Mouse (Mus musculus) MEL (cell line): ENCODE data around the gene Cldn1. TPM values are rescaled to one million over a fixed set of nuclear protein-coding genes. Genes with fewer than 3 reads are reported as not detected.
A peak's percentile ranks its signal among the peaks of the same experiment; 100 is the strongest.

ENCODE experiments used
- DNase-seq: peaks from one replicate; pipeline ENCODE4 v3.0.0; 2011; ENCODE audit warnings: low read depth, low spot score
- H3K27ac ChIP-seq: 2 replicates; pipeline ENCODE4 v1.5.1; 2012; ENCODE audit warnings: low read depth, mild to moderate bottlenecking, control low read depth, low read length, moderate library complexity; ENCODE audit not compliant: control insufficient read depth
- H3K27me3 ChIP-seq, 2 experiments: fragments of 150-350 bp in 1 of 2; sonication (generic) in 1 of 2; 2 replicates each; pipeline ENCODE4 v1.6.1; 2012; ENCODE audit warnings: low read length in 2 of 2, mild to moderate bottlenecking in 2 of 2, improper control_type of control experiment in 1 of 2, moderate library complexity in 1 of 2; ENCODE audit not compliant: insufficient read depth in 2 of 2, control insufficient read depth in 1 of 2
- H3K36me3 ChIP-seq, 2 experiments: 2 replicates each; pipeline ENCODE4 v1.6.1; 2012 to 2014; ENCODE audit warnings: low read length in 2 of 2, improper control_type of control experiment in 1 of 2, inconsistent platforms in 1 of 2, mild to moderate bottlenecking in 1 of 2; ENCODE audit not compliant: insufficient read depth in 2 of 2, control insufficient read depth in 1 of 2
- H3K4me1 ChIP-seq, 2 experiments: fragments of 150-350 bp in 1 of 2; sonication (generic) in 1 of 2; 2 replicates each; pipeline ENCODE4 v1.6.1; 2012; ENCODE audit warnings: low read length in 2 of 2, improper control_type of control experiment in 1 of 2, mild to moderate bottlenecking in 1 of 2; ENCODE audit not compliant: insufficient read depth in 2 of 2, control insufficient read depth in 1 of 2
- H3K4me3 ChIP-seq, 2 experiments: fragments of 150-350 bp in 1 of 2; sonication (generic) in 1 of 2; 2 replicates each; pipeline ENCODE4 v1.5.1; 2012; ENCODE audit warnings: low read depth in 2 of 2, low read length in 2 of 2, mild to moderate bottlenecking in 2 of 2, moderate library complexity in 2 of 2, control low read depth in 1 of 2, improper control_type of control experiment in 1 of 2; ENCODE audit not compliant: control insufficient read depth in 1 of 2, insufficient read depth in 1 of 2
- H3K79me2 ChIP-seq: 2 replicates; pipeline ENCODE4 v1.6.1; 2012; ENCODE audit warnings: mild to moderate bottlenecking, low read length, moderate library complexity; ENCODE audit not compliant: control insufficient read depth, poor library complexity, insufficient read depth
- H3K9ac ChIP-seq: 2 replicates; pipeline ENCODE4 v1.6.1; 2012; ENCODE audit warnings: low read depth, mild to moderate bottlenecking, control low read depth, low read length, moderate library complexity; ENCODE audit not compliant: control insufficient read depth, poor library complexity, severe bottlenecking
- H3K9me3 ChIP-seq: fragments of 150-350 bp; sonication (generic); replicated peaks from 2 replicates; pipeline ENCODE4 v1.6.1; 2012; ENCODE audit warnings: mild to moderate bottlenecking, low read length, improper control_type of control experiment, moderate library complexity; ENCODE audit not compliant: insufficient read depth
- EP300 ChIP-seq, 2 experiments: IDR thresholded peaks; 2 replicates each; pipeline ENCODE4 v1.6.1; 2011; ENCODE audit warnings: improper control_type of control experiment in 2 of 2, low read length in 2 of 2, low read depth in 1 of 2, mild to moderate bottlenecking in 1 of 2
- GABPA ChIP-seq: IDR thresholded peaks from 2 replicates; pipeline ENCODE4 v1.6.1; 2012; ENCODE audit warnings: low read depth, mild to moderate bottlenecking, inconsistent platforms, low read length, improper control_type of control experiment, moderate library complexity
- HCFC1 ChIP-seq: IDR thresholded peaks from 2 replicates; pipeline ENCODE4 v1.6.1; 2012; ENCODE audit warnings: low read depth, mild to moderate bottlenecking, inconsistent platforms, low read length, improper control_type of control experiment, moderate library complexity
- JUND ChIP-seq: IDR thresholded peaks from 2 replicates; pipeline ENCODE4 v1.6.1; 2011; ENCODE audit warnings: low read depth, mild to moderate bottlenecking, improper control_type of control experiment, low read length
- MAFK ChIP-seq: IDR thresholded peaks from 2 replicates; pipeline ENCODE4 v1.6.1; 2011; ENCODE audit warnings: low read depth, mild to moderate bottlenecking, low read length, improper control_type of control experiment, borderline replicate concordance
- MAZ ChIP-seq: IDR thresholded peaks from 2 replicates; pipeline ENCODE4 v1.6.1; 2012; ENCODE audit warnings: low read depth, mild to moderate bottlenecking, inconsistent platforms, low read length, improper control_type of control experiment
- MYB ChIP-seq: IDR thresholded peaks from 2 replicates; pipeline ENCODE4 v1.6.1; 2011; ENCODE audit warnings: mild to moderate bottlenecking, low read depth, low read length, improper control_type of control experiment
- POLR2AphosphoS5 ChIP-seq: IDR thresholded peaks from 2 replicates; pipeline ENCODE4 v1.6.1; 2012; ENCODE audit warnings: low read depth, borderline replicate concordance, mild to moderate bottlenecking, inconsistent platforms, low read length, moderate library complexity, mixed read lengths
- SIN3A ChIP-seq: IDR thresholded peaks from 2 replicates; pipeline ENCODE4 v1.6.1; 2012; ENCODE audit warnings: low read length, improper control_type of control experiment, inconsistent platforms
- TAL1 ChIP-seq: IDR thresholded peaks from 2 replicates; pipeline ENCODE4 v1.6.1; 2012; ENCODE audit warnings: mild to moderate bottlenecking, inconsistent platforms, low read length, moderate library complexity, mixed read lengths
- TCF12 ChIP-seq: IDR thresholded peaks from 2 replicates; pipeline ENCODE4 v1.6.1; 2014; ENCODE audit warnings: low read depth, mild to moderate bottlenecking, inconsistent platforms, low read length, improper control_type of control experiment, moderate library complexity
- ZNF384 ChIP-seq: IDR thresholded peaks from 2 replicates; pipeline ENCODE4 v1.6.1; 2012; ENCODE audit warnings: low read depth, mild to moderate bottlenecking, inconsistent platforms, low read length, improper control_type of control experiment
- polyA plus RNA-seq, 2 experiments: library from polyadenylated mRNA; stranded (reverse) in 1 of 2; unstranded in 1 of 2; fragments of >175 nt in 1 of 2; fragments of >200 nt in 1 of 2; gene quantifications; 2 replicates each; pipeline versions ENCODE4 v1.2.1 to v1.2.4; 2012; ENCODE audit warnings: low replicate concordance in 2 of 2, low read depth in 1 of 2; ENCODE audit not compliant: insufficient read length in 2 of 2, insufficient read depth in 1 of 2, missing spikeins in 1 of 2
- total RNA-seq: library from RNA; depleted of rRNA; stranded (reverse); fragments of 300-350 nt; gene quantifications from 2 replicates; pipeline ENCODE4 v1.2.3, GENCODE M21; 2012

Cldn1 gene
- total and polyA plus RNA-seq, 3 experiments, result not detected

DNA sequence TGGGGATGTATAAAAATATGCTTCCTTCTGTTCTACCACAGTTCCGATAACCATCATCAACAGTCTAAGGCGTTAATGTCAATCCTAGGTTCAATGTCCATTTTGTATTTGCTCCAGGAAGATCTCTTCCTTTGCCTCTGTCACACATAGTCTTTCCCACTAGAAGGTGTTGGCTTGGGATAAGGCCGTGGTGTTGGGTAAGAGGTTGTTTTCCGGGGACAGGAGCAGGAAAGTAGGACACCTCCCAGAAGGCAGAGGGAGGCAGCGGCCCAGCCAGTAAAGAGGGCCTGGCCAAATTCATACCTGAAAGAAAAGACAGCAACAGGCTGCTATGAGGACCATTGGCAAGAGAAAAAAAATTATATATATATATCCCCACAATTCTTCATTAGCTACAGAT lies 12.7 kb downstream of the Cldn1 start:
- H3K36me3 ChIP-seq, result no peaks in the 10 kb centered on the region
- H3K79me2 ChIP-seq, result no peaks in the 10 kb centered on the region
- no peak overlapping the region for H3K4me3 ChIP-seq
- no peak overlapping the region for H3K27ac ChIP-seq
- DNase-seq, result no peak
- H3K27me3 ChIP-seq, result no peaks in the 10 kb centered on the region
- H3K9ac ChIP-seq, result no peak overlapping the region
- no peaks in the 10 kb centered on the region for H3K9me3 ChIP-seq
- no peaks in the 10 kb centered on the region for H3K4me1 ChIP-seq
- TF ChIP-seq HCFC1 (no peak), TCF12 (no peak)

DNA sequence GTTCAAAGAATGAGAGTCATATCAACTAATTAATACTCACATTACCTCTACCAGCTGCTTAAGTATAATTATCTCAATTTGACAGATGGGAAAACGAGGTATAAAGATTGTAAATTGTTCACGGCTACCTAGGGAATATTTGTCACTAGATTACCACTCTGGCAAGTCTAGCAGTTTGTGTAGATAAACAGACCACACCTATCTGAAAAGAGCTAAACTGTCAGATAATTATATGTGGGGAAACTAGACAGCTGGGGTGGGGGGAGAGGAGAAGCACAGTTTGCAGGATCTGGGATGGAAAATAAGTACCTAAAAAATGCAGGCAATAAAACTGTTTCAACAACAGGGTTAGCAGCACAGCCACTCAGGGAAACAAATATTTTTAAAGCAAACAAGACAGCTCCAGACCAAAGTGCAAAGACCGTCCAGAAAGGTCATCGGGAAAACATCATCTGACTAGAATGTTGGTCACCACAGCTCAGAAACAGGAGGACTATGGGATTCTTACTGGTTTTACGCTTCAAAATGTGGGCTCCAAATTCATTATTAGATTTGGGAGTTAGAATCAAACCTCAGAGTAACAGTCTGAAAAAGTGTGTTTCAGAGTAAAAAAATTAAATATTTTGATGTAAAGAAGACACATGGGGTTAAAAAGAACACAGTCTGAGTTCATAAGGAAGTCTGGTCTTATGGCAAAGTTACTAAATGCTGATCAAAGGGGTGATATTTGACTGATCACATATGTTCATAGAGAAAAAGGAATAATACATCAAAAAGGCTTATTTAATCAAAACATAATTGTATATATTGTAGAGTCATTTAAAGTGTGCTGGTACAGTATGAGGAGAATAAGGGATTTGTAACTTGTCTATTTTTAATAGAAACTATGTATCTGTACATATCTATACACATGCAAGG lies 13.5 kb downstream of the Cldn1 start:
- Histone ChIP-seq H3K27me3 (no peaks in the 10 kb centered on the region), H3K9ac (no peak overlapping the region), H3K79me2 (no peaks in the 10 kb centered on the region), H3K4me1 (no peaks in the 10 kb centered on the region), H3K4me3 (no peak overlapping the region), H3K9me3 (no peaks in the 10 kb centered on the region), H3K36me3 (no peaks in the 10 kb centered on the region), H3K27ac (no peak overlapping the region)
- DNase-seq, result no peak
- TF ChIP-seq TAL1 (no peak), EP300 (IDR thresholded peaks at IDR 0.05; ENCODE audit: low read depth in 1 of 2, low read length in 2 of 2) (peak in 1 of 2 experiments; percentile 42; a peak in 1 of 4 replicates)

DNA sequence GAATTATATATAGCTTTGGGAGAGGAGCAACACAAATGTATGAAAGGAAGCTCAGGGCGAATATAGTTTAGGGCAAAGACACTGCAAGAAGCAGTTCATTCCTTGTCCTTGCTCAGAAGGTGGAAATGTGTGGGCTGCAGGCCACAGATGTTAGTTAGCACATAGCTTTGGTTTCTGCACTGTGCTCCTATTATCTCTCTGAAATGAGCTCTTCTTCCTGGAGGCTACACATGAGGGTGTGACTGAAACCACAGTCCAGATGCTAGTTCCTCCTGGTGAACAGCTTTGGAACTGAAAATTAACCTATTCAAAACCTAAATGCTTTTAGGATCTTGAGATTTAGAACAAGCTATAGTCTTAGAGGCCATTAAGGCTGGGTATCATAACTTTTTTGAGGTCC lies 16.1 kb downstream of the Cldn1 start:
- Histone ChIP-seq H3K27me3 (no peaks in the 10 kb centered on the region), H3K9ac (no peak overlapping the region), H3K9me3 (no peaks in the 10 kb centered on the region), H3K27ac (no peak overlapping the region), H3K4me3 (no peak overlapping the region), H3K79me2 (no peaks in the 10 kb centered on the region), H3K36me3 (no peaks in the 10 kb centered on the region), H3K4me1 (no peaks in the 10 kb centered on the region)
- peak; percentile 2 for DNase-seq
- TF ChIP-seq JUND (no peak), MAZ (no peak), POLR2AphosphoS5 (no peak), ZNF384 (no peak), SIN3A (no peak), MAFK (no peak), GABPA (no peak), EP300 (IDR thresholded peaks at IDR 0.05; ENCODE audit: low read depth in 1 of 2, low read length in 2 of 2) (no peak), MYB (no peak)
